In genomic region chr7:79780647-79781626, GRCm38 (mm10) we compare ENCODE assay signal across 8 mouse cellular contexts. TPM values are rescaled to one million over a fixed set of nuclear protein-coding genes. Genes with fewer than 3 reads are reported as not detected.
A peak's percentile ranks its signal among the peaks of the same experiment; 100 is the strongest.
DNase-seq lines count a peak whose midpoint lies in the region; ATAC-seq and TF ChIP-seq lines count a peak whose summit lies in the region.

No protein-coding gene starts in this region.

- CTCF ChIA-PET in Patski (lab: Charles Lee), result interaction anchor here (0.7 to 1.6 kb wide), 13 partner anchors 9 to 140 kb away, joined by 3 to 11 read pairs (median 3); no protein-coding TSS in a partner anchor

- no peaks in the 10 kb centered on the region for H3K9me3 ChIP-seq in hindbrain, embryonic 13.5 days

- no peak overlapping the region for H3K9ac ChIP-seq in hindbrain, embryonic 13.5 days

- peak; percentile 82 for ATAC-seq in Patski
- ATAC-seq in hindbrain, embryonic 13.5 days (ENCODE audit: low FRiP score), result peak; percentile 54; the same call in 1 of the 2 replicates

- POLR2A ChIA-PET in Patski (lab: Charles Lee), result no interaction called here

- no peaks in the 10 kb centered on the region; the same call in 1 of the 2 replicates for H3K4me1 ChIP-seq in hindbrain, embryonic 13.5 days (replicated peaks)

- H3K4me2 ChIP-seq in hindbrain, embryonic 13.5 days, result peak overlapping the region; percentile 44

- peak; percentile 7 for DNase-seq in Patski (ENCODE audit: low read depth, low spot score)
- peak; percentile 85 to 87 for DNase-seq in cerebellum, postnatal 14 days
- peak; percentile 59 to 70 for DNase-seq in frontal cortex, postnatal 25 days (ENCODE audit: low spot score in 2 of 2)
- DNase-seq in layer of hippocampus, postnatal 14 days (ENCODE audit: low spot score in 2 of 2), result peak; percentile 63 to 65
- peak; percentile 83 for DNase-seq in lung, postnatal 10 days
- DNase-seq in ovary, postnatal 10 days (ENCODE audit: low spot score), result peak; percentile 59
- peak; percentile 66 for DNase-seq in thymus, postnatal 14 days

- H3K36me3 ChIP-seq in hindbrain, embryonic 13.5 days, result no peaks in the 10 kb centered on the region

- in situ Hi-C loops in Patski (cut with MboI; ENCODE audit: low pct_unique_long_range_greater_than_20kb), result no loop called here

- H3K27me3 ChIP-seq in Patski, result peaks cover 4% of the 10 kb centered on the region
- H3K27me3 ChIP-seq in hindbrain, embryonic 13.5 days, result peaks cover 6% of the 10 kb centered on the region; the same call in 1 of the 2 replicates

- H3K4me3 ChIP-seq in hindbrain, embryonic 13.5 days, result no peak overlapping the region

- H3K27ac ChIP-seq in hindbrain, embryonic 13.5 days, result no peak overlapping the region

- 40% methylated on average over 16 of the region's 16 CpGs for WGBS in hindbrain, embryonic 13.5 days

- TF ChIP-seq CTCF in Patski (IDR thresholded peaks at IDR 0.05), result peak; percentile 85

RNA-seq across cellular contexts. Expression of gene Mesp1, which starts 12.7 kb away (rescaled TPM):
- not detected for polyA plus RNA-seq in Patski (2021)
- polyA plus RNA-seq in hindbrain, embryonic 13.5 days (2015; fragmentation: Nextera tagmentation; extraction: Ambion mirVana), result not detected in 2 replicates
- under 1 TPM; 0.60 TPM for total RNA-seq in layer of hippocampus, postnatal 14 days (2021)

RNA-seq across cellular contexts. Expression of gene Mesp2, which starts 29.6 kb away (rescaled TPM):
- polyA plus RNA-seq in Patski (2021), result 0.15 TPM
- 0.74 and 0.93 TPM in 2 replicates for polyA plus RNA-seq in hindbrain, embryonic 13.5 days (2015; fragmentation: Nextera tagmentation; extraction: Ambion mirVana)
- total RNA-seq in layer of hippocampus, postnatal 14 days (2021), result 1 to 10 TPM; 1.2 to 1.9 TPM

RNA-seq across cellular contexts. Expression of gene Wdr93, which starts 38.0 kb away (rescaled TPM):
- 2.1 TPM for polyA plus RNA-seq in Patski (2021)
- polyA plus RNA-seq in hindbrain, embryonic 13.5 days (2015; fragmentation: Nextera tagmentation; extraction: Ambion mirVana), result 0.47 and 0.65 TPM in 2 replicates
- under 1 TPM; 0.17 to 0.60 TPM for total RNA-seq in layer of hippocampus, postnatal 14 days (2021)

RNA-seq across cellular contexts. Expression of gene Pex11a, which starts 38.0 kb away (rescaled TPM):
- 17.5 TPM for polyA plus RNA-seq in Patski (2021)
- 10.9 and 14.6 TPM in 2 replicates for polyA plus RNA-seq in hindbrain, embryonic 13.5 days (2015; fragmentation: Nextera tagmentation; extraction: Ambion mirVana)
- total RNA-seq in layer of hippocampus, postnatal 14 days (2021), result 10 to 100 TPM; 11.0 to 14.3 TPM

RNA-seq across cellular contexts. Expression of gene Plin1, which starts 48.2 kb away (rescaled TPM):
- polyA plus RNA-seq in Patski (2021), result 0.06 TPM
- 0.13 and 0.17 TPM in 2 replicates for polyA plus RNA-seq in hindbrain, embryonic 13.5 days (2015; fragmentation: Nextera tagmentation; extraction: Ambion mirVana)
- total RNA-seq in layer of hippocampus, postnatal 14 days (2021), result under 1 TPM; 0.58 to 0.83 TPM

Comparison
In these comparisons a context has a peak if more than half of its experiments do, and no peak if none do; other contexts are left out.
1. DNase-seq: peak in every context shown above with its lines; median percentile 86 in cerebellum, postnatal 14 days; 83 in lung, postnatal 10 days; 66 in thymus, postnatal 14 days; 64 in frontal cortex, postnatal 25 days; 64 in layer of hippocampus, postnatal 14 days; 59 in ovary, postnatal 10 days; 7 in Patski.